Mouse (Mus musculus) heart, embryonic 12.5 days (tissue): ENCODE results near the gene H2afx. TPM values are rescaled to one million over a fixed set of nuclear protein-coding genes. Genes with fewer than 3 reads are reported as not detected.
A peak's percentile ranks its signal among the peaks of the same experiment; 100 is the strongest.
"Not testable (repeated sequence)": the region's sequence is repeated elsewhere in the genome, so short reads cannot be mapped to it uniquely, and the experiment has no call there.

Source experiments
- ATAC-seq: fragments of 200-750 bp; cut with Nextera tagmentation; 2 replicates; pipeline ENCODE4 v1.8.0; 2017; ENCODE audit warnings: moderate TSS enrichment, moderate library complexity; ENCODE audit not compliant: insufficient number of reproducible peaks, low FRiP score
- H3K27ac ChIP-seq: fragments of 300-500 bp; sonication (generic); 2 replicates; pipeline ENCODE4 v1.5.1; 2016; ENCODE audit warnings: mild to moderate bottlenecking, moderate library complexity; ENCODE audit not compliant: poor library complexity, severe bottlenecking
- H3K27me3 ChIP-seq: fragments of 300-500 bp; sonication (generic); replicated peaks from 2 replicates; pipeline ENCODE4 v1.6.1; 2016; ENCODE audit warnings: mild to moderate bottlenecking, moderate library complexity
- H3K36me3 ChIP-seq: fragments of 300-500 bp; sonication (generic); 2 replicates; pipeline ENCODE4 v1.6.1; 2016; ENCODE audit warnings: mild to moderate bottlenecking, moderate library complexity
- H3K4me1 ChIP-seq: fragments of 300-500 bp; sonication (generic); replicated peaks from 2 replicates; pipeline ENCODE4 v1.6.1; 2016; ENCODE audit warnings: mild to moderate bottlenecking
- H3K4me2 ChIP-seq: fragments of 300-500 bp; sonication (generic); 2 replicates; pipeline ENCODE4 v1.6.1; 2016; ENCODE audit warnings: mild to moderate bottlenecking, moderate library complexity
- H3K4me3 ChIP-seq: fragments of 300-500 bp; sonication (generic); 2 replicates; pipeline ENCODE4 v1.5.1; 2016; ENCODE audit warnings: mild to moderate bottlenecking
- H3K9ac ChIP-seq: fragments of 300-500 bp; sonication (generic); 2 replicates; pipeline ENCODE4 v1.6.1; 2016; ENCODE audit warnings: mild to moderate bottlenecking, moderate library complexity
- H3K9me3 ChIP-seq: fragments of 300-500 bp; sonication (generic); replicated peaks from 2 replicates; pipeline ENCODE4 v1.6.1; 2016; ENCODE audit warnings: mild to moderate bottlenecking, moderate library complexity
- WGBS: fragments of 180-500 bp; shearing (Covaris S2); methylation state at CpG from one replicate; pipeline ENCODE4 v1.1.7; 2016; 5-methylcytosine and 5-hydroxymethylcytosine counted together
- polyA plus RNA-seq: library from polyadenylated mRNA; unstranded; fragments of >200 nt; fragmentation: Nextera tagmentation; extraction: Ambion mirVana; gene quantifications from 2 replicates; pipeline ENCODE4 v1.2.1, GENCODE M21; 2016

Gene H2afx
- polyA plus RNA-seq, 1 experiment from 2014 or later, result 231 TPM

DNA sequence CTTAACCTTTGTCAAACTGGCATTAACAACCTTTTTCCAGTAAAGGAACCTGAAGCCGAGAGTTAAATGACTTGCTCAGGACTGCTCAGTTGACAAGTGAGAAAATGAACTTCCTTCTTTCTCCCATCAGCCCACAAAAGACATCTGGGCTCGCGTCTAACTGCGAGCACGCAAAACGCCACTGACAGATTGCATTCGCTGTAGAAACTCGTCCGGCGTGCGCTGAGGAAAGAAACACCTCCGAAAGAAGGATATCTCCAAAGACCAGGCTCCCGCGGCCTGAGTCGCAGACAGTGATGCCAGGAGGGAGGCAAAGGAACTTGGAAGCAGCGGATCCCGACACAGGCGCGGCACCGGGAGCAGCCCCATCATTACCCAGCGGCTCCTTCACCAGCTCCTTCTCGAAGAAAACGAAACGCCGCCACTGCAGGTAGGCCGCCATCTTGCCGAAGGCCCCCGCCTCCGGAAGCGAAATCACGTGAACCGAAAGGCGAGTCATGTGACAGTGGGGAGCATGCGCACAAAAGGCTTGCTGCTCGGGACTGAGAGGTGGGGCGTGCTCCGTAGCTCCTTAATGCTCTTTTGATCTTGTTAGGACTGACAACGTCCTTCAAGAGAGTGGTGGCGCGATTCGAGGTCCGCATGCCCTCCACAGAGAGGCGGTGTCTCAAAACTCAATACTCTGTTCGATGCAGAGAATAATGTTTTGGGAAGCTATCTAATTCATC lies 26.9 kb downstream of the H2afx start, which contains the start of gene Vps11:
TSS of gene Vps11 (minus strand) at position 481 of the 728 bp plus-strand sequence.
- Histone ChIP-seq H3K36me3 (peaks cover 30% of the 10 kb centered on the region), H3K4me2 (peak within 1 kb of the TSS; percentile 96), H3K27me3 (no peaks in the 10 kb centered on the region), H3K4me3 (peak within 1 kb of the TSS; percentile 99), H3K9ac (peak within 1 kb of the TSS; percentile 88), H3K4me1 (peaks cover 7% of the 10 kb centered on the region), H3K27ac (peak within 1 kb of the TSS; percentile 72), H3K9me3 (no peaks in the 10 kb centered on the region)
- under 1% methylated on average over 44 of the region's 44 CpGs for WGBS
- peak; percentile 93 for ATAC-seq

DNA sequence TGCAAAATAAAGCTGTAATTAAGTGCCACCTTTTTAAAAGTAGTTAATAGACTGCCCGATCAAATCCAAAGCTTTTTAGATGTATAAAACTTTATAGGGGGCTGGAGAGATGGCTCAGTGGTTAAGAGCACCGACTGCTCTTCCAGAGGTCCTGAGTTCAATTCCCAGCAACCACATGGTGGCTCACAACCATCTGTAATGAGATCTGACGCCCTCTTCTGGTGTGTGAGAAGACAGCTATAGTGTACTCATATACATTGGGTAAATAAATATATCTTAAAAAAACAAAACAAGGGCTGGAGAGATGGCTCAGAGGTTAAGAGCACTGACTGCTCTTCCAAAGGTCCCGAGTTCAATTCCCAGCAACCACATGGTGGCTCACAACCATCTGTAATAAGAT lies 27.4 kb downstream of the H2afx start:
- H3K4me2 ChIP-seq, result peak overlapping the region; percentile 96
- H3K9ac ChIP-seq, H3K27ac ChIP-seq, ATAC-seq, H3K4me1 ChIP-seq, H3K9me3 ChIP-seq, H3K27me3 ChIP-seq: not testable (repeated sequence)
- 45% methylated on average over 4 of the region's 4 CpGs for WGBS
- peaks cover 24% of the 10 kb centered on the region for H3K36me3 ChIP-seq
- H3K4me3 ChIP-seq, result peak overlapping the region; percentile 99

DNA sequence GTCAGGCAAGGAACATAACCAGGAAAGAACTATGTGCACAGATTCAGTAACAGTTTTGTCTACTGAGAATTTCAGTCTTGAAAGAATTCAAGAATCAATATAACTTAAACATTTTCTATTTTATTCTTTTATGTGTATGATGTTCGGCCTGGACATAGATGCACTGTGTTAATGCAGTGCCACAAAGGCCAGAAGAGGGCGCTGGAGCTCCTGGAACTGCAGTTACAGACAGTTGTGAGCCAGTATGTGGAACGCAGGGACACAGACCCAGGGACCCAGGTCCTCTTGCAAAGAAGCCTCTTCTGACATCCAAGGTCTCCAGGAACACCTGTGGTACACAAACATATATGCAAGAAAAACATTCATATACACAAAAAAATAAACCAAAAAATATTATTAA lies 30.0 kb downstream of the H2afx start:
- ATAC-seq, result no peak
- no peak overlapping the region for H3K9ac ChIP-seq
- H3K4me2 ChIP-seq, result no peak overlapping the region
- H3K4me1 ChIP-seq, result peaks cover 7% of the 10 kb centered on the region
- H3K4me3 ChIP-seq, result no peak overlapping the region
- no peak overlapping the region for H3K27ac ChIP-seq
- no peaks in the 10 kb centered on the region for H3K9me3 ChIP-seq
- H3K36me3 ChIP-seq, result peaks cover 2% of the 10 kb centered on the region
- H3K27me3 ChIP-seq, result no peaks in the 10 kb centered on the region
- WGBS, result 60% methylated on average over 3 of the region's 3 CpGs

DNA sequence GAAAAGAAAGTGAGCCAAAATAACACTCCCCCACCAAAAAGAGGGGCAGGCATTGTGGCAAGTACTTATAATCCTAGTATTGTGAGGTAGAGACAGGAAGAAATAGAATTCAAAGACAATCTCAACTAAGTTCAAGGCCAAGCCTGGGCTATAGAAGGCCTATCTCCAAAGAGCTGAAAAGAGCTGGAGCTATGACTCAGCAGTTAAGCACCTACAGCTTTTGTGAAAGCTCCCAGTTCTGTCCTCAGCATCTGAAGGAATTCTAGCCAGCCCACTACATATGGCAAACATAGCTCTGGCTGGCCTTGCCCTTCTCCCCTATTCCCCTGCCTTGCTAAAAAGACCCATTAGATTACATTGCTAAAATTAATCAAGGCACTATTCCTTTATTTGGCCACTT lies 38.9 kb downstream of the H2afx start:
- H3K9ac ChIP-seq, result no peak overlapping the region
- no peaks in the 10 kb centered on the region for H3K27me3 ChIP-seq
- no peak overlapping the region for H3K4me2 ChIP-seq
- peak; percentile 18; the same call in 1 of the 2 replicates for ATAC-seq
- no peak overlapping the region for H3K27ac ChIP-seq
- no peak overlapping the region for H3K4me3 ChIP-seq
- H3K4me1 ChIP-seq, result peaks cover 2% of the 10 kb centered on the region; the same call in 1 of the 2 replicates
- H3K36me3 ChIP-seq, result no peaks in the 10 kb centered on the region
- H3K9me3 ChIP-seq, result no peaks in the 10 kb centered on the region

DNA sequence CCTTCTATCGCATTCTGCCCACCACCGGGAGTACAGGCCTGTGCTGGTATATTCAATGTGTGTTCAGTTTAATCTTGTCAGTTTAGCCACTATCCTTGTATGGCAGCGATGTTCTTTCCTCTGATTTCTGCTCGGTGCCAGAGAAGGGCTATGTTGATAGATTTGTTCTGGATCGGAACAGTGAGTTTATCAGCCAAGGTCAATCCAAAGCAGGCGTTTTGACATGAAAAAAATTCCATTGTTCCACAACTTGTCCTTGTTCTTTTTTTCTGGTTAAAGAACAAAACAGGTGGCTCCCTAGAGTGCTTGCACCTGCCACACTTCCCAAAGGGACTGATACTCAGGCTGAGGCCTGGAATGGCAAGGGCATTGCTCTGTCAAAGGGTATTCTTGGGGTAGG lies 41.6 kb downstream of the H2afx start:
- Histone ChIP-seq H3K36me3 (peaks cover 2% of the 10 kb centered on the region), H3K9ac (no peak overlapping the region), H3K9me3 (no peaks in the 10 kb centered on the region), H3K4me2 (no peak overlapping the region), H3K27ac (no peak overlapping the region), H3K4me3 (no peak overlapping the region), H3K4me1 (peaks cover 16% of the 10 kb centered on the region), H3K27me3 (no peaks in the 10 kb centered on the region)
- WGBS, result 84% methylated on average over 6 of the region's 6 CpGs
- no peak for ATAC-seq

GRCm38 (mm10) chr9:44377335-44377734 lies 42.8 kb downstream of the H2afx start:
- H3K4me2 ChIP-seq, H3K9ac ChIP-seq, H3K4me3 ChIP-seq, ATAC-seq, H3K9me3 ChIP-seq, H3K27ac ChIP-seq, H3K27me3 ChIP-seq: not testable (repeated sequence)
- 78% methylated on average over 2 of the region's 2 CpGs for WGBS
- peaks cover 16% of the 10 kb centered on the region for H3K4me1 ChIP-seq
- peaks cover 14% of the 10 kb centered on the region for H3K36me3 ChIP-seq

DNA sequence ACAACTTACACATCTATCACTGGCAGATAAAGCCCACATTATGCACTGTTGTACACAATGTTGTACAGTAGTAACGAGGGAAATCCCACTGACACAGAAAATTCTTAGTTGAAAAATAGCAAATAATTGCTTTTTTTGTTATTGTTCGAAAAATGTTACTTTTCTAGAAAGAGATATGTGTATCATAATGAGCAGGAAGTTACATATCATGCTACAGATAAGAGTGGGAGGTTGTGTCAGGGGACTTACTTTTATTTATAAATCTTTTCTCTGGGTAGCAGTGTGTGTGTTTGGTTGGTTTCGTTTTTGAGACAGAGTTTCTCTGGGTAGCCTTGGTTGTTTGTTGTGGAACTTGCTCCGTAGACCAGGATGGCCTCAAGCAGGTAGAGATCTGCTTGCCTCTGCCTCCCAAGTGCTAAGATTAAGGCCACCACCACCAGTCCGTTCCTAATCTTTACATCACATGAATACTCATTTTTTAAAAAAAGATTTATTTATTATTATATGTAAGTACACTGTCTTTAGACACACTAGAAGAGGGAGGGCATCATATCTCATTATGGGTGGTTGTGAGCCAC lies 43.7 kb downstream of the H2afx start:
- H3K4me3 ChIP-seq, result peak overlapping the region; percentile 81
- H3K4me1 ChIP-seq, result peaks cover 16% of the 10 kb centered on the region
- WGBS, result 76% methylated on average over 5 of the region's 5 CpGs
- H3K9ac ChIP-seq, result peak overlapping the region; percentile 76
- H3K27ac ChIP-seq, result no peak overlapping the region; the same call in 1 of the 2 replicates
- ATAC-seq, result no peak
- peak overlapping the region; percentile 97 for H3K4me2 ChIP-seq
- H3K36me3 ChIP-seq, result peaks cover 23% of the 10 kb centered on the region
- H3K9me3 ChIP-seq, result no peaks in the 10 kb centered on the region
- no peaks in the 10 kb centered on the region for H3K27me3 ChIP-seq

- Histone ChIP-seq H3K4me2 (peak within 1 kb of the TSS; percentile 97), H3K27me3 (no peaks in the 10 kb centered on the region), H3K4me1 (peaks cover 16% of the 10 kb centered on the region), H3K9me3 (no peaks in the 10 kb centered on the region), H3K9ac (peak within 1 kb of the TSS; percentile 88), H3K36me3 (peaks cover 33% of the 10 kb centered on the region), H3K4me3 (peak within 1 kb of the TSS; percentile 81), H3K27ac (peak within 1 kb of the TSS; percentile 87)
- ATAC-seq, result peak; percentile 99
- under 1% methylated on average over 83 of the region's 83 CpGs for WGBS
Observed at GRCm38 (mm10) chr9:44379054-44379834, 44.8 kb downstream of the H2afx start, which contains the start of gene Hyou1. Gene Hyou1 (plus strand): TSS chr9:44379490.

DNA sequence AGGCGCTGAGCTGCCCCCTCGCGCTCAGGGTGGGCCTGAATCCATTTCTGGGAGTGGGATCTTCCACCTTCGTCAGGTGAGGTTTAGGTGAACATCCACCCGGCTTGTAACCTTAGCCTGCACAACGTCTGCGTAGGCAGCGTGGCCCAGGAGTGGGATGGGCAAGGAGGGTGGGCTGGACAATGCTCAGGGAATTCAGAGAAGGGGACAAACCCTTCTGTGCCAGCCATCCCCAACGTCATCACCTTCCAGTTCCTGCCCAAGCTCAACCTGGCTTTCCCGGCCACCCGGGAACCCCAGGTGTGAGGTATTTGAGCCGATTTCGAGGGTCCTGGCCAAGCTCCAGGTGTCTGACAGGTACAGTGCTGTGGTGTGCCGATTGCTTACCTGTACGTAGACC lies 45.4 kb downstream of the H2afx start:
- no peak for ATAC-seq
- WGBS, result 9% methylated on average over 15 of the region's 15 CpGs

DNA sequence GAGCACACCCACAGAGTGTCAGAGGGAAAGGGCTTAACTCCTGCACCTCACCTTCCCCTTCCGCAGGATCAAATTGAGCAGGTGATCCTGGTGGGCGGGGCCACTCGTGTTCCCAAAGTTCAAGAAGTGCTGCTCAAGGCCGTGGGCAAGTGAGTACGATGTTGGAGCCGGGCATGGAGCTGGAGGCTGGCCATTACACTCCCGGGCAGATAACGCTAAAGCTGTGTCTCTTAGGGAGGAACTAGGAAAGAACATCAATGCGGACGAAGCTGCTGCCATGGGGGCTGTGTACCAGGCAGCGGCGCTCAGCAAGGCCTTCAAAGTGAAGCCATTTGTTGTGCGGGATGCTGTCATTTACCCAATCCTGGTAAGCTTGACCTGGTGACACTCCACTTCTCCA lies 50.1 kb downstream of the H2afx start:
- Histone ChIP-seq H3K9ac (no peak overlapping the region), H3K4me2 (no peak overlapping the region), H3K27ac (no peak overlapping the region), H3K4me1 (peaks cover 11% of the 10 kb centered on the region), H3K9me3 (no peaks in the 10 kb centered on the region), H3K36me3 (peaks cover 87% of the 10 kb centered on the region), H3K27me3 (no peaks in the 10 kb centered on the region), H3K4me3 (no peak overlapping the region)
- ATAC-seq, result no peak
- 88% methylated on average over 13 of the region's 13 CpGs for WGBS

More for the DNA sequence above, 45.4 kb downstream of the H2afx start:
- Histone ChIP-seq H3K4me1 (peaks cover 16% of the 10 kb centered on the region), H3K4me3 (peak overlapping the region; percentile 81), H3K9me3 (no peaks in the 10 kb centered on the region), H3K9ac (peak overlapping the region; percentile 88), H3K27ac (peak overlapping the region; percentile 87), H3K36me3 (peaks cover 40% of the 10 kb centered on the region), H3K27me3 (no peaks in the 10 kb centered on the region), H3K4me2 (peak overlapping the region; percentile 97)
